Mouse (Mus musculus) layer of hippocampus, adult 9-11 months (tissue): ENCODE data around the gene Tpst2.
"Not testable (repeated sequence)": the region's sequence is repeated elsewhere in the genome, so short reads cannot be mapped to it uniquely, and the experiment has no call there.

Source experiments
- DNase-seq: peaks from one replicate; pipeline ENCODE4 v3.0.0; 2022

Tpst2 gene

DNA sequence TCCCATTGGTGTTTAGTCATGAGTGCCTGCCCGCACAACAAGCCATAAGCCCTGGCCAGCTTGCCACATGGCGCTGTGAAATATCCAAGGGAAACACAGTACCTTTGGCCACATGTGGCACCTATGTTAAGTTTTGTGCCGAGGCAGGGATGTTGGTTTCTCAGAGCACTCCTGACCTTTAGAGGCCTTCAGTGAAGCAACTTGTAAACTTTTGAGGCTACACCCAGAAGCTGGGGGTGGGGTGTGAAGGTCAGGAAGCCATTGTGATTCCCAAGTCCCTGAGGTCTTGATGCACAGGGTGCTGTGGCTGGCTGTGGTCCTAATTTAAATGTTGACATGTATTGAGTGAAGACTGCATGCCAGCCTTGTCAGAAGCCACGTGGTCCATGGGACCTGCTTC is 22.9 kb downstream of the Tpst2 start:
- DNase-seq: no peak

GRCm38 (mm10) chr5:112300112-112300511 is 23.6 kb downstream of the Tpst2 start:
- DNase-seq: no peak

GRCm38 (mm10) chr5:112300721-112301308 is 24.3 kb downstream of the Tpst2 start:
- DNase-seq: peak; percentile 57

DNA sequence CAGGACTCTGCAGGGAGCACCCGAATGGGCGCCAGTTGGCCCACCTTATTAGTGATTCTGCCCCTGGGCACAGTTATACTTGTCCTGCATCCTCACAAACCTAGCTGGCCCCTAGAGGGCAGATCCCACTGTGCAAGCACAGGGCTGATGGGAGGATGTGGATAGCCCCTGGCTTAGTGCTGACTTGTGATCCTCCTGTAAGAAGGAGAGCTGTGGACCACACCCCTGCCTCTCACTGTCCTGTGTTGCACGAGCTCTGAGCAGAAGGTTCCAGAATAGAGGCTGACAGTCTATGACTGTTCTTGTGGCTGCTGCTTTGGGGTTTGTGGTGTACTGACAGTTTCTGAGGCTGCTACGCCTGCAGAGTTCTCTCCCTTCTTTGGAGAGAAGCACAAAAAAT is 25.2 kb downstream of the Tpst2 start:
- no peak for DNase-seq

DNA sequence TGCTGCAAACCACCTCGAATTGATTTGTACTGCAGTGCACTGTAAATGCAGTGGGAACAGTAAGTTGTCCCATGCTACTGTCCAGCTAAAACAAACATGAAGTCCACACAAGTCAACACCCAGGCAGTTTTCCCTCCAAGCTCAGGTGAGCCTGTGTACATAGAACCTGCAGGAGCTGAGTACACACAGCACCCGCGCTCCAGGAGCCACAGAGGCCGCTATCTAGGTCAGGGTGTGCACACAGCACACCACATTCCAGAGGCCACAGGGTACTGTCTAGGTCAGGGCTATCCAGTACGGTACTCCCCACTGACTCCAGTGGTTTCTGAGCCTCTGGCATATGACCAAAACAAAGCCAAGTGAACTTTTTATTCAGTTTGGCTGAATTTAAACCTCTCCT is 25.8 kb downstream of the Tpst2 start:
- no peak for DNase-seq

DNA sequence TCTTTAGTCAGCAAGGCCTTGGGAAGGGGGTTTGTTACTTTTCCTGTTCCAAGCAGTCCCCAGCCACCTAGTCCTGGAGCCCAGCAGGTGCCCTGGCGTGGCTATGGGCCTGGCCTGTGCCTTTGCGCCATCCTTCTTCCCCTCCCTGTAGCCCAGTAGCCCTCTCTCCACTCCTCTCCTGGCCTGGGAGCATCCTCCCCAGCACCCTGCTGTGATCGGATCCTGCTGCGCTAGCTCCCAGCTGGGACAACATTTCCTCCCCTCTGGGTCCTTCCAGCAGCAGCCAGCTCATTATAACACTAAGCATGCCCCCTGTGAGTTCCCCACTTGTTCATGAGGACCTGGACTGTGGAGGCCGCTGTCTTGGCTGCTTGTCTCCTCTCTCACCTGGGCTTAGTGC is 29.4 kb downstream of the Tpst2 start:
- no peak for DNase-seq

DNA sequence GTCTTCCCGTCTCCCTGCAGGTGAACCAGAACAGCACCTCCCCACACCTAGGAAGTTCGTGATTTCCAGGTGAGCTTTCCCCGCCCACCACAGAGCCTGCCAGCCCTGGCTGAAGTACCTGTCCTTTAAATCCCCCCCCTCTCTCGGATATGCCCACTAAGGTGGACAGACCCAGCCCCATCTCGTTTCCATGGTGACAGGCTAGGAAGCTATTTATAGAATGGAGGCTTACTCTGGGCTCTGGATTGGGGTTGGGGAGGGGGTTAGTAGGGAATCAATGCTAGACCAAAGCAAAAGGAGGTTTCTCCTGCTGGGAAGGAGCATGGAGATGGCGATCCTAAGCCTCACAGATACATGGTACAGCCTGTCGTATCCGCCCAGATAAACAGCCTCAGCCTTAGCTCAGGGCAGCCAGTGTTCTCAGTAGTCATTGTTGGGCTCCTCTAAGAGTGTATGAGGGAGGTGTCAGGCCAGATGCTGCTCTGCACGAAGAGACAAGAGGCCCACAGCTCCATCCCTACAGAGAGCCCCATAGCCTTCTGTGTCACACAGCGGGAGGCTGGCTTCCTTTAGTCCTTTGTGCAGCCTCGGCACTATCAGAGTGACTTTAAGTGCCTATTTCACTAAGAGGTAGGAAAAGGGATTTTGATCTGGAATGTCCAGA is 36.9 kb downstream of the Tpst2 start:
- no peak for DNase-seq

- no peak for DNase-seq
These were observed 40.0 kb downstream of the Tpst2 start for GRCm38 (mm10) chr5:112316468-112316867.

GRCm38 (mm10) chr5:112317328-112317727 is 40.8 kb downstream of the Tpst2 start:
- DNase-seq: no peak

- not testable (repeated sequence) for DNase-seq
These were observed 42.9 kb downstream of the Tpst2 start for GRCm38 (mm10) chr5:112319343-112319742.

GRCm38 (mm10) chr5:112320379-112320778 is 43.9 kb downstream of the Tpst2 start:
- DNase-seq: no peak

- peak; percentile 94 for DNase-seq
These were observed 44.4 kb downstream of the Tpst2 start for GRCm38 (mm10) chr5:112320936-112321335.

DNA sequence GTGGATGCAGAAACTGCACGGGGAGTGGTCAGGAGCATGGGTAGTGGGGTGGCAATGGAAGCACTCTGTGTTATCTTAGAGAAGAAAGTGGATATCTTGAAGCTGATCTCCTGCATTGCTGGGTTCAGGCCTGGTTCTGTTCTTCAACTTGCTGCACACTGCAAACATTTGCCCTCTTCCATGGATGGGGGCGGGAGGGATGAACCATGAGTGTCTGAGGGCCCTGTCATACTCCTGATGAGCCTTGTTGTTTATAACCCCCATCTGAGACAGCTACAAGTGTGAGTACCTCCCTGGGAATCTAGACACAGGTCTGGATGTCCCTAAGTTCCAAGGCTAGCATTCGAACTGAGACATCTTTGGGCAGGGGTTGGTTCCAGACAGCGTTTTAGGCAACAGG is 44.9 kb downstream of the Tpst2 start:
- DNase-seq: no peak

DNA sequence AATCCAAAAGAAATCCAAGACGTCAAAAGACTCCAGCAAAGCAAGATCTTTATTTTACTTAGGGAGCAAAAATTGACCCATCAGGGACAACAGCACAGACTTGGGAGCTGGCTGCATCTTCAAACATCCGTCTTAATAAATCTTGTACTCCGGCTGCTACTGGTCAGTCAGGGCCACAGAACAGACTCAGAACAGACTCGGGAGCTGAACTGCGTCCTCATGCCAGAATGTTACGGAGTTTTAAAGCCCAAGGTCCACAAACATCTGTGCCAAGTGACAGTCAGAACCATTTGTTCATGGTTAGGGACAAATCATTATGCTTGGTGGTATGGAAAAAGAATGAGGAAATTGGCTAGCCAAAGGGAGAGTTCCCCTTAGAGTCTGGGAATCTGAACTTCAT is 46.8 kb downstream of the Tpst2 start:
- no peak for DNase-seq

DNA sequence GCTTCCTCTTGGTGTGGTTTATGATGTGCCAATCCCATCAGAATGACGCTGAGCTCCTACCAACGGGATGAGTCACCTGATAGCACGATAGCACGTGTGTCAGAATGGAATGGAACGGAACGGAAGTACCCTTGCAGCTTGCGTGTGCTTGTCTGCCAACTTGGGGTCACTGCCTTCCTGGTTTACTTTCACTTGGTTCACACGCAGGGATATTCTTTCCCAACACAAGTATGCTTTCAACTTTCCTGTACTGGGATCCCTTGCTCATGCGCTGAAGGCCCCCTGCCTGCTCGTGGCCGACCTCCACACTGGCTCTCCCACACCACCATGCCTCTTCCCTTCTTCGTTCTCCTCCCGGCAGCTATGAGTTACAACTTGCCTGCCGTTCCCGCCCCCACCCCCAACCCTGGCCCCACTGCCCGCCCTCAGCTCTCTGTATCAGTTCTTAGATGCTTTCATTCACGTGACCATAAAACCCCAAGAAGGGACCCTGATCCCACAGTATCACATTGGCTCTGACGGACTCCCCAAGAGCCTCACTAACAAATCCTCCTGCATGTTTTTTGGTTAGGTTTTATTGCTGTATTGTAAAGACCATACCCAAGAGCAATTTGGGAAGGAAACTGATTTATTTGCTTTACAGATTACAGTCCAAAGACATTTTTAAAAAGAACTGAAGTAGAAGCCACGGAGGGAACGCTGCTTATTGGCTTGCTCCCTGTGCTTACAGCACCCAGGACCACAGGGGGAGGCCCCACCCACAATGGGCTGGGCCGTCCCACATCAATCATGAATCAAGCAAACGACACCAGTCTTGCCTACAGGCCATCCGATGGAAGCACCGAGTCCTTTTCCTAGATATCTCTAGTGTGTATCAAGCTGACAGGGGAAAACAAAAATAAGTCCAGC is 48.4 kb downstream of the Tpst2 start:
- DNase-seq: no peak

DNA sequence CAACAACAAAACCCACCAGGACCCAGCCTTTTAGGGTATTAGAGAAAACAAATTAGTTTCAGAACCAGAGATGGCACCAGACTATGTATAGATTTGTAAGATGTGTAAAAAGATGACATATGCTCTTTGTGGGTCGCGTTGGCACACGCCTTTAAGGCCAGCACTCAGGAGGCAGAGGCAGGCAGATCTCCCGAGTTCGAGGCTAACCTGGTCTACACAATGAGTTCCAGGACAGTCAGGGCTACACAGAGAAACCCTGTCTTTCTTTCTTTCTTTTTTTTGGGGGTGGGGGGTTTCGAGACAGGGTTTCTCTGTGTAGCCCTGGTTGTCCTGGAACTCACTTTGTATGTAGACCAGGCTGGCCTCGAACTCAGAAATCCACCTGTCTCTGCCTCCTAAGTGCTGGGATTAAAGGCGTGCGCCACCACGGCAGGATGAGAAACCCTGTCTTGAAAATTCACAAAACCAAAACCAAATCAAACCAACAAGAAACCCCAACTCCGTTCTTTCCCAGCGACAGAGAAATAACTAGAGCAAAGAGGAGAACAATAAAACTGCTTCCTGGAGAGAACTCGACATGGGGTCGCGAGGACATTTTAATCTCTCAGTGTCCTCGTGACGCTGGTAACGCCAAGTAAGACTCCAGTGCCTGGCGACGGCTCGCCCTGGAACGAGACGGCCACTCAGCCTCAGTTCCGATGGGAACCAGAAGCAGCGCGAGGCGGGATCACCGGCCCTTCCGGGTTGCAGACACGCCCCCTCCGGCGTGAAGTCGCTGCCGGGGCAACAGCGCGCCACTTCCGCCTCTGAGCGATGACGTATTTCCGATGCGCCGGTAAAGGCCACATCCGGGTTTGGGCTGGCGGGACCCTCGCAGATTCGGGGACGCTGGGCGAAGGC is 49.3 kb downstream of the Tpst2 start, which contains the start of gene Tfip11:
TSS of gene Tfip11 (plus strand) at position 813 of the 900 bp plus-strand sequence.
- DNase-seq: peak; percentile 95

DNA sequence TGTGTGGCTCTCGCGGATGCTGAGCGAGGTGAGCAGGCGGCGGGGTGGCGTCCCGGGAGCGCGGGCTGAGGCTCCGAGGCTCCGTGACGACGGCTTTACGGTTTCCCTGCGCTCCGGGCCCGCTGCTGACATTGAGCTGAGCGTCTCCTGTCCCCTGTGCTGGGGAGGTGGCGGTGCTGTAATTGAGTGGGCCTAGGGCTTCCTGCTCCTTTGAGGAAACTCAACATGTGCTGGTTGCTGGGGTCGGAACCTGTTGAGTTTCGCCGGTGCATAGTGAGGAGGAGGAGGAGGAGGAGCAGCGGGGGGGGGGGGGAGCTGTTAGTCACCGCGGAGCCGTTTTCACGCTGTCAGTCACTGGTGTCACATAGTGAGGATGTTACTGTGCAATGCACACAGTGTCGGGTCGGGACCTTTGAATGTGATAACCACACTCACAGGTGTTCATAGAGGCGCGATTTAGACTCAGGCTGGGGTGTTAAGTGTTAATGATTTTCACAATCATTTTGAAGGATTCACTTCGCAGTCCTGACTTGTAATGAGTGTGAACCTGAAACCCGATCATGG is 50.0 kb downstream of the Tpst2 start:
- no peak for DNase-seq

DNA sequence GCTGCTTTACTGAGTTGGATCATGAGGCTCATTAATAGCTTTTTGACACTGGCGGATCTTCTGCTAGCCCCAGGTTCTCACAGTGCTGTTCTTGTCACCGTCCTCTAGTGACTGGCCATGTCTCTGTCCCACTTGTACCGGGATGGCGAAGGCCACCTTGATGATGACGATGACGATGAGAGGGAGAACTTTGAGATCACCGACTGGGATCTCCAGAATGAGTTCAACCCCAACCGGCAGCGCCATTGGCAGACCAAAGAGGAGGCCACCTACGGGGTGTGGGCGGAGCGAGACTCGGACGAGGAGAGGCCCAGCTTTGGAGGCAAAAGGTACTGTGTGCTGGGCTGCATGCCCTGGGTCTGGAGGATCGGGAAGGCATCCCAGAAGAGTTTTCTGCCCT is 51.4 kb downstream of the Tpst2 start:
- DNase-seq: no peak

DNA sequence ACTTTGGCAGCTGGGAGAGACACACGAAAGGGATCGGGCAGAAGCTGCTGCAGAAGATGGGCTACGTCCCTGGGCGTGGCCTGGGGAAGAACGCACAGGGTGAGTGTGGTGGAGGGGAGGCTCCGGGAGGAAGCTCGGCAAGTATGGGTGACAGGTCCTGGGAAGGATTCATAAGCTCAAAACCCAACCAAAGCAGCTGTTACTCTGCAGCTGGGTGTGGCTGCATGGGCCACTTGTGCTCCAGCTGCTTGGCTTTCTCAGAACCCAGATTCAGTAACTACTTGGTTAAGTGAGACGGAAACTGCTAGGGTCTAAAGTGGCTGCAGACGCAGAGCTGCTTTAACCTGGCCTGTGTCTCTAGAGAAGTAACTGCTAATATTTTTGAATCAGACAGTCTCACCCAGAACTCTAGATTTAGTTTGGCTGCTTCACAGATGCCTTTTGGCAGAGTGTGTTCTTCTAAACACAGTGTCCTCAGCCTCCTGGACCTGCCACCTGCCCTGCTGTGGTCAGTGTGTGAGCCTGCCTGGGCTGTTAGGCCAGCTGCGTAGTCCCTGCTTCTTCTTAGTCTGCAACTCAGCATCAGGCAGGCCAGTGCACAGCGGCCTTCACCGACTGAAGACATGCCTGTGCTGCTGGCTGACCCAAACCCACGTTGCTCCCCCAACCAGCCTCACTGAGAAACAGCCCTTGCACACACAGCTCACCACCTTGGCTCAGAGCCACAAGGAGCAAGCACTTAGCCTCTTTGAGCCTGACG is 53.5 kb downstream of the Tpst2 start:
- no peak for DNase-seq

- DNase-seq: no peak
These were observed 59.0 kb downstream of the Tpst2 start for GRCm38 (mm10) chr5:112335473-112335872.

DNA sequence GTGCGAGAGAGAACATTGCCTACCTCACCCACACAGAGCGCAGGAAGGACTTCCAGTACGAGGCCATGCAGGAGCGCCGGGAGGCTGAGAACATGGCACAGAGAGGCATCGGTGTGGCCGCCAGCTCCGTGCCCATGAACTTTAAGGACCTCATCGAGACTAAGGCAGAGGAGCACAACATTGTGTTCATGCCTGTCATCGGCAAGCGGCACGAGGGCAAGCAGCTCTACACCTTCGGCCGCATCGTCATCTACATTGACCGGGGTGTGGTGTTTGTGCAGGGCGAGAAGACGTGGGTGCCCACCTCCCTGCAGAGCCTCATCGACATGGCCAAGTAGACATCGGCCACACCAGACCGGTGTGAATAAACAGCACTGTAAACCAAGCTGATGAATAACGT is 60.5 kb downstream of the Tpst2 start:
- DNase-seq: no peak

DNA sequence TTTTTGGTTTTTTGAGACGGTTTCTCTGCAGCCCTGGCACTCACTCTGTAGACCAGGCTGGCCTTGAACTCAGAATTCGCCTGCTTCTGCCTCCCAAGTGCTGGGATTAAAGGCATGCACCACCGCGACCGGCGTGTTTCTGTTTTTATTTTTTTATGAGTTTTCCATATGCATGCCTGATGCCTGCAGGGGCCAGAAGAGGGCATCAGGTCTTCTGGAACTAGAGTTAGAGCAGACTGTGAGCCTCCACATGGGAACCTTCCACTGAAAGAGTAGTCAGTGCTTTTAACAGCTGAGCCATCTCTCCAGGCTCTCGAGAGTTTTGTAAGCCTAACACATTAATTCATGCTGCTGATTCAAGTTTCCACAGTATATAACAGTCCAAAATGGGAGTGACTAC is 62.7 kb downstream of the Tpst2 start:
- no peak for DNase-seq
